Mouse (Mus musculus): ENCODE measurements at regions not wholly inside any gene's neighbourhood (a gene's known extent, or its start where the extent isn't known, plus 50 kb on each side); places are given as distances from the start of the nearest gene placed in this dataset.

DNA sequence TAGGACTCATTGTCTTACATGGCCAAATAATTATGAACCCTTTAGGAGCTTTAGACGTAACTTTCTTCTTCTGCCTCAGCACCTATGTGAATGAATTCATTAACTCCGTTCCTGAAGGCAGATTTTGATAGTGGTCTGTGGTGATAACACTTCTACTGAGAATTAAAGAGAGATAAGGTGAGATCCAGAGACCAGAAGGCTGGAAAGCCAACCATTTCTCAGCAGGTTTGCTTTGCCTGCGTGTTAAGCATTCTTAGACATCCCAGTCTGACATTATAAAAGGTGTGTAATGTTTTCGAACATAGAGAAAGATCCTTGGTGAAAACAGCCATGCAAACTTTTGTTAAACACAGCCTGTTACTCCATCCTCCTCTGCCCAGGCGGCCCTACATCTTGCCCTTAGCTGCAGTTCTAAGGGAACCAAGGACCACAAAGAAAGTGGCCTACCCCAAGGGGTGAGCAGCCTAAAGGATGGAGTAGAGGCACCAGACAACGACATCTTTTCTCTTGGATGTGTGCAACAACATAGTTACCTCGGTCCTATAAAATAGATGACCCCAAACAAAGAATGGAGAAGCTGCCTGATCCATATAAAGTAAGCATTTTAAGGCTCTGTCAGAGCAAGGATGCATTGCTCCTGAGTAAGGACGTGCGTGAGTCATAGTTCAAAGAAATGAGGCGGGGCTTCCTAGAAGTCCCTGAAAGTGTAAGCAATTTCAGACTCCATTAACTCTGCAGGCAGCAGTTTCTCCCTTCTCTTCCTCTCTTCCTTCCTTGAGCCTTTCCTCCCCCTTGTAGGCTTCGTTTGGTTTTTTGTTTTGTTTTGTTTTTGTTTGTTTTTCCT lies 55.1 kb upstream of the Xpr1 start:
- no peak for DNase-seq

DNA sequence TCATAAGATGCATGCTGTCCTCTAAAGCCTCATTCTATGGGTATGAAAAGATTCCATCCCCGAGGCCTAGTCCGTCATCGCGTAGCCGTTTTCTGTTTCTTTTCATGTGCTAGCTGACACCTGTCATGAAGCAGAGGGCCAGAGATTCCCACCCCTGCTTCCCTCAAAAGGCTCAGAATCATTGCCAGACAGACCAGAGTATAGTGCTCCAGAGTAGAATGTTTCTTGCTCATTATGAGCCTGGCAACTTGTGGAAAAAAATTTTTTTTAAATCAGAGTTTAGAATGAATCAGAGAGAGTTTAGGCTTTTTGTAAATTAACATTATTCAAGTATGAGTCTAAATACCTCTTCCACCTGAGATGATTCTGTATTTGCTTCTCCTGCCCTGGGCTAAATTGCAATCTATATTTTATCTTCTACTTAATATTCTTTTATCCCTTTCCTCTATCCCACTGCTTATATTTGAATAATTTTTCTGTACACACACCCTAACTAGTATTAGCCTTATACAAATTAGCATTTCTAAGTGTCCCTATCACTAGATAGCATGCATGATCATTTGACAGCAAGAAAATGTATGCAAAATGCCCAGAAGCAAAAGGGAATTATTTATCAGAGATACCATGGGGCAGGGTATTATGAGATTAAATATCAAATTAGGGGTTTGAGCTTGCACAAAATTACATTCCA lies 55.9 kb upstream of the Xpr1 start:
- no peak for DNase-seq

DNA sequence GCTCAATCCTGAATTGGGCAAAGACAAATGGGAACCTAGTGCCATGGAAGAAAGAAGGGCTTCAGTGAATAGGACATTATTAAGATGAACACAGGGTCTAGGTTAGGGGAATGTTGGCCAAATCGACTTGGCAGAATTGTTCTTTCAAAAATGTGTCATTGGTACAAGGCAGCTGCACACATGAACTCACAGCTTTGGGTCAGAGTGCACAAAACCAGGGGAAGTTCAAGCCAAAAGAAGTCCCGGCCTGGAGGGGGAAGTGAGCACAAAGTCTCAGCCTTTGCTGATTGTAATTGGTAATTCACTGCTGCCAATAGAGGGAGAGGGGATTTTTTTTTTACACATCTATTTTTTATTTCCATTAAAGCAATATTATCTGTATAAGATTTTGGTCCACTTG lies 57.8 kb upstream of the Xpr1 start:
- DNase-seq: no peak

DNA sequence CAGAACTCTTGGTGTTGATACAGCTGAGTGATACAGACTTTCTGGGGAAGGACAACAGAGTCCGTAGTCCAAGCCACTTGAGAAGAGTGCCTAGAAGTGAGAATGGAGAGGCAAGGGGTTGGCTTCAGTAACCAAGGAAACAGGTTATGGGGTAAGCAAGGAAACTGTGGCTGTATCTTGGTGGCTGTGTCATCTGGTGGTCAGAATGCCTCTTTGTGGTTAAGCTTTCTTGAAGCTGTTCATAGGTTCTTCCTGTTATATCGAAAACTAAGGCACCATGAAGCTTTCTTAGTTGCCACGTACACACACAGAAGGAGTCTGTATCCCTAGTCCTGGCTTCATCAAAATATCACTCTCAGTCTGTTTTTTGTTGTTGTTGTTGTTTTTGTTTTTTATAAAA lies 59.0 kb upstream of the Xpr1 start:
- DNase-seq: no peak

DNA sequence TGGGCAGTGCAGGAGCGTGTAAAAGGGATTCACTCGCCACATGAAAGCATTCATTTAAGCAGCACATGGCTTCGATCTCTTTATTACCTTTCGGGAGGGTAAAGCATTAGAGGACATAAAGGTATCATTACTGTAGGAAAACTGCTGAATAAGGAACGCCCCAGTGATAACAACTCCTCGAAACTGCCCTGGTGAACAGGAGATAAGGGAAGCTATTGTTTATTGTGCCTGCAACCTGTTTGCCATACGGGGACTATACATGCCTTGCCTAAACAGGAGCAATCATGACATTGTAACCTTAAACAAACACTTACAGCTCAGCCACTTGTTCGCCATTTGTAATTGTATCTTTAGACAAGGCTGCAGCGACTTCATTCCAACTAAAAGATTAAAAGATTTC lies 64.9 kb upstream of the Xpr1 start:
- no peak for DNase-seq

DNA sequence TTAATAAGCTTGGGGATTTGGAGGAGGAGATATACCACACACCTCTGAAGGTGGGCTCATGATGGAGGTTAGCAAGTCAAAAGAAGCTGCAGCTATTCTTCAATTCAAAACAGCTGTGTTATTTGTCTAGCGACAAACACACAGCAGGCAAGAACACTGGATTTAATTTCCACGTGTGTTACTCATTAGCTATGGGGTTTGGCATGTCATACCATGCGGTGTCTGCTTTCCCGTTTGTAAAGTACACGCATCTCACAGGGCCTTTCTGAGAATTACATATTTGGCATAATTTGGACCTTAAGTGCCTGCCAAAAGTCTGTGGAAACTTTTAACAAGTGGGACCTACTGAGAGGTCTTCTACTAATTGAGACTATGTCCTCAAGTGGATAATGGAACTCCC lies 65.5 kb upstream of the Xpr1 start:
- DNase-seq: no peak

DNA sequence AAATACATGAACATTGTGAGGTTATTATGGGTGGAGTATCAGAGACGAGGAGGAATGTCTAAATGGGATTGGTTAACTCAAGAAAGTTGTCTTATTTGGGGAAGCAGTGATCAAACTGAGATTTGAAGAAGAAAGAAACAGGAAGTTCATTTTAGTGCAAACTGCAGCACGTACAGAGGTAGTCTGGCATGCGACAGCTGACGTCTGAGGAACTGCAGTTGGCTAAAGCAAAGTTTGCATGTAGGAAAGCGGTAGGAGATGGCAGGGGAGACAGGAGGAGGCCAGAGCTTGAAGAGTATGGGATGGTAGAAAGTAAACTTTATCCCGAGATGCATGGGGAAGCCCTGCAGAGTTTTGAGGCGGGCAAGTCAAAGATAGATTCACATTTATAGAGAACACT lies 66.5 kb upstream of the Xpr1 start:
- no peak for DNase-seq

DNA sequence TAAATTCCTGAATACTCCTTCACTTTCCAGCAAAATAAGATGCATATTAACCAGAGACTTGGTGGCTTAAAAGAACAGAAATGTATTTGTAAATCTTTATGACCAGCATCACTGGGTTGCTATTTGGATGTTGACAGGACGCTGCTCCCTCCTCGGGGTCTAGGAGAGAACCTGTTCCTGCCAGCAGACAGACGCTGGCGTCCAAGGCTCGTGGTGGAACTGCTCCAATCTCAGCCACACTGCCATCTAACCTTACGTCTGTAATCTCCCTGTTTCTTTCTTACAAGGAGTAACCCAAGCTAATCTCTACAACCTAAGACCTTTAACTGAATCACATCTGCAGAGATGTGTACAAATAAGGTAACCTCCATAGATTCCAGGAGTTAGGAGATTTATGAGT lies 70.1 kb upstream of the Acbd6 start:
- no peak for DNase-seq

DNA sequence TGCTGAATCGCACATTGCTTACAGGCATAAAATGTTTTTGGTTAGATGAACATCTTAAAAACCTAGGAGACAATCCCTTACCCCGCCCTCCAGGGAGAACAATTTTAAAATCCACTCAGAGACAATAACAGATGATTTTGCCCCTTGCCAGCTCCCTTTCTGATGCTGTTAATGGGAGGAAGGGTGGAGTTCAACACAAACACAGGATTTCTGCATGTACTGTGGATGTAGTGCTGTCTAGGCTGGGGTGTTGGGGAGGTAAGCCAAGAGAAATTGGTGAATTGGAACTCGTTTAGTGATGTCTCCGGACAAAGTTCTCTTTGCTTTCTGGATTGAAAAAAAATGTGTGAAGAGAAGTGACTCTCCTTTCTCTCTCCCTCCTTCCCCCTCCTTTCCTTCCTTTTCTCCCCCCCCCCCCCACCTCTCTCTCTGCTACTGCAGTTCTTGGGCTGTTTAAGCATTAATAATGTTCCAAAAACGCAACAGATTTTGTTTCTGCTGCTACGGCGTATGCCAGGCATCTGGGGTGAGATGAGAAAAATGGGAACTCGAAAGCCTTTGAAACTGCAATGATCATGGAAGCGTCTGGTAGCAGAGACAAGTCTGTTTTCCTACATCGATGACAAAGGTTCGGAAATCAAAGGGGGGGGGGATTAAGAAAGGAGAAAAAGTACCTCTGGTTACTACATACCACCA lies 68.8 kb upstream of the Acbd6 start:
- peak in 1 of 2 experiments; percentile 48 for DNase-seq

DNA sequence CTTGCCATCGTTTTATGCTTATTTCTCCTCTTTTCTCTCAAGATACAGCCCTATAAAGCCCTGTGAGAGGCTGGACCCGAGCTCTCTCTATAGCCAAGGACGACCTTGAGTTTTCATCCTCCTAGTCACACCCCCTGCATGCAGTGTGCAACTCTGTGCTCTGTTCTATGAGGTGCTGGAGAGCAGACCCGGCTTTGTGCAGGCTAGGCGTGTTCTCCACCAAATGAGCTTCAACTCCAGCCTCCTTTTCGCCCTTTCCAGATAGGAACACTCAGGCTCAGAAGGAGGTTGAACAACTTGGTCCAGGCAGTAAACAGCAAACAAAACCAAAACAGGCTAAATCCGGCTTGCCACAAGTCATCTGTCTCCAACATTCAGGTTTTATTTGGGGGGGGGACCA lies 67.8 kb upstream of the Acbd6 start:
- DNase-seq: no peak

DNA sequence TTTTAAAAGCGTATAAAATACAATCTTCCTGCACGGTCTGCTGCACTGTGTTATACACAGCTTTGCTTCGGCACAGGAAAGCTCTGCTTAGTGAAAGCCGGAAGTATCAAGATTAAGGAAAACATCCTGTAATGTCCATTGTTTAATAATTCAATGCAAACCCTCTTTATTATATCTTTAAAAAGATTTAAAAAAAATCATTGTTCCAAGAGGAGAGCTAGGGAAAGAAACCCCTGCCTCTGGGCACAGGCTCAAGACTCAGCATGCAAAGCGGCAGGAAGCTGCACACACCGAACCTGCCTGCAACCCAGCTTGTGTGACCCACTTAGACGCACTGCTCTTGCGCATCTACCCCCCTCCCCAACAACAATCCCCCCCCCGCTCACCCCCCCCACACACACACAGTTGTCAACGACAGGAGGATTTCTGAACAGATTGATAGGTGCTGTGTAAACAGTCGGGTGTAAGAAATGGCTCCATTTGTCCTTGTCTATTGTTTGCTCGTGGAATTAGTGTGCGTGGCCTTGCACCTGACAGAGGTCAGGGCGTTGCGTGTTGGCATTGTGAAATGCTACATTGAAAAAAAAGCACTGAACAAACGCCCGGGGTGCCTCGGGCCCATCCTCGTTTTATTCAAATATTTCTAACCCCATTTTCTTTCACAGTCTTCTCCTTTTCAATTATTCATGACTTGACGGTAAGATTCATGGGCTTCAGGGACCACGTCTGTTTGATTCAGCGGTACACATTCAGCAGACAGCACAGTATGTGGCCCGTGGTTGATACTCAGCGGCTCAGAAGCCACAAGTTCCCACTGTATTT lies 66.5 kb upstream of the Acbd6 start:
- no peak for DNase-seq

DNA sequence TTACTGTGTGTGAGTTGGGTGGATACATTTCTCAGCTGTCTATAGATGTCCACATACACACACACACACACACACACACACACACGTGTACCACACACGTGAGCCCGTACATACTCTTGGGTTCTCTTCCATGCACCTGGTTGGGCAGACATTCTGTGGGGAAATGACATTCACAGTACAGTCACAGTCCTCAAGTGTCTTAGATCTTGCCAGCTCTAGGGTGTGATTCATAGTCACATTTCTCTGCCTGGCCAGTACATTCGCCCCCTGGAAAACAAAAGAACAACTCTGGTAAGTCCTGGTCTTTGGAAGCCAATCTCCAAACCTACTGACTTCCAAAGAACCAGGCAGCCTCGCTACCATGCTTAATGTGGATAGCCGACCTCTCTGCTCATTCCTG lies 64.6 kb upstream of the Acbd6 start:
- DNase-seq: no peak

DNA sequence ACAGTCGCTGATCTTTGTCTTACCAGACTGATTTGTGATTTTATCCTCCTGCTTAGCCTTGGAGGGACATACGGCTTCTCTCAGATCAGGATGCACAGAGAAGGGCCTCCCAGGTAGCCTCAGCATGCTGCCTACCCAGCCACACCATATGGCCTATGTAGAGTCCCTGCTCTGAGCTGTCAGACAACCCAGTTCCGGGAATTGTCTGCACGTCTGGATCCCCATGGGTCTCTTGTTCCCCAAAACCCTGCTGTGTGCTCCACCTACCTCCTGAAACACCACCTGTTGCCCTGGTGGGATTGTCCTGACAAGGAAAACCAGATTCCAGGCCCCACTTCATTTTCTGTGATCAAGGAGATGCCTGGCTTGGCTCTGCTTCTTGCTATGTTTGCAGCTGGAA lies 64.1 kb upstream of the Acbd6 start:
- DNase-seq: no peak

DNA sequence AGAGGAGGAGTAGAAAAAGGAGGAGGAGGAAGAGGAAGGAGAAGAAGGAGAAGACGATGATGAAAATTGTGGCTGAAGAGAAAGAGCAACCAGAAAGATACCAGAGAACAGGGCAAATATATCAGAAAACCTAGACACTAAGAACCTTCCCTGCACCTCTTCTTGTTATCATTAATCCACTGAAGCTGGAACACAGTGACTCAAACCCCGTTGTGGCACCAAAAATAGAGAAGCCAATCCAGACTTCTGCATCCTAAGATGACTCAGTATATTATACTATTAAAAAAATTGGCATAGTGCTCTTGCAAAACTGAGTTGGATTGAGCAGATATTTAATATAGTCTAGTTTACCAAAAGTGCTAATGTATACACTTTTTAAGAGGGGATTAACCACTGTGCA lies 63.6 kb upstream of the Acbd6 start:
- DNase-seq: no peak

DNA sequence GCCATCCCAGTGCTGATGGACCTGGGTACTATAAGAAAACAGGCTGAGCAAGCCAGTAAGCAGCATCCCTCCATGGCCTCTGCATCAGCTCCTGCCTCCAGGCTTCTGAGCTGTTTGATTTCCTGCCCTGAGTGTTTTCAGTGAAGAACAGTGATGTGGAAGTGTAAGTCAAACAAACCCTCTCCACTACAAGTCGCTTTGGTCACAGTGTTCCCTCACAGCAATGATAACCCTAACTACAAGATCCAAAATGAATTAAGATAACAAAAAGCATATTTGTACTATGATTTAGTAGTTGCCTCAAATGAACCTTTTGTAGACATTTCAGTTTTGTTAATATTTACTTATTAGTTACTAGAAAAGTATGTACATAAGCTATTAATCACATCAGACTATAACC lies 58.2 kb upstream of the Acbd6 start:
- no peak for DNase-seq

DNA sequence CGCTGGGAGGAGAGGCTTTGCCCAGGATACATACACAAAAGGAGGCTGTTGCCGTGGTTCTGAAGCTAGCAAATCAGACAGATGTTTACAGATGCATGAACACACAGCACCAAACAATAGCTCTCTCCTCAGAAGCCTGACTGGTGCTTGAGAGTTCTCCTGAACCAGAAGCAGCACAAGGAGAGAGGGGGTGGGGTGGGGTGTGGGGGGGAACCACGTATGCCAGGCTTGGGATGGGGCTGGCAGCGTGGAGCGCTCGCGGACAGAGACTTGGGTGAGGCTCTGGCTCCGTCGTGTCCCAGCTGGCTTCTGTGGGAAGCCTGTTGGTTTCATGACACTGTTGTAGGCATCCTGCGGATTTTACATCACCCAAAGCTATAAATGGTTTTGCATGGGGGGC lies 55.1 kb upstream of the Acbd6 start:
- DNase-seq: no peak

DNA sequence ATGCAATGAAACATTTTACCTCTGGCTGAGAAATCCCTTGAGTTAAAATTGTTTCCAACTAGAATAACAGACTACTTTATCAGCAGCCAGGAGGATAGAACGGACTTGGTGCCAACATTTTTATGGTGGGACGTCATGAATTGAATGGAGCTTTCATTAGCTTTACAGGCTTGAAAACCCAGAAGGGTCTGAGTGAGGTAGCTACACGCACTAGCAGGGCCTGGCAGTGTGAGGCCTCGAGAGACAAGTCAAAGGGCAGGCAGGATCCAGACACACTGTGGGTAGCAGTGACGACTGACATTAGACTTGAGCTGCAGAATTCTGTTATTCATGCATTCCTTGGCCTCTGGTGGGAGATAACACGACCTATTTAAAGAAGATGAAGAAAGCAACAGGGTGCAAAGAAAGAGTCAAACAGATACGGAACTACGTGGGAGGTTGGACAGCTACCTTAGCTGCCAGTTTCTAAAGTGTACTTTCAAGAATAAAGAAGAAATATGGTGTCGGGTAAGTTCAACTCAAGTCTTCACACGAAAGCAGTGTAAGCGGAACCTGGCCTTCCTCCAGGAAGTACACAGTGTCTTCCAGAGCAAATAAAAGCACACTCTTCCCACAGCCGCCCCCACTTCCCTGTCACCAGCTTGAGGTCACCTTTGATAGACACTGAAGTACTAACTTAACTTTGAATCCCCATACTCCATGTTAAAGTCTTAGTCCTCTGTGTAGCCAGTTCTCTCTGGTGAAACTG lies 53.2 kb upstream of the Acbd6 start:
- DNase-seq: peak; percentile 65 to 71

DNA sequence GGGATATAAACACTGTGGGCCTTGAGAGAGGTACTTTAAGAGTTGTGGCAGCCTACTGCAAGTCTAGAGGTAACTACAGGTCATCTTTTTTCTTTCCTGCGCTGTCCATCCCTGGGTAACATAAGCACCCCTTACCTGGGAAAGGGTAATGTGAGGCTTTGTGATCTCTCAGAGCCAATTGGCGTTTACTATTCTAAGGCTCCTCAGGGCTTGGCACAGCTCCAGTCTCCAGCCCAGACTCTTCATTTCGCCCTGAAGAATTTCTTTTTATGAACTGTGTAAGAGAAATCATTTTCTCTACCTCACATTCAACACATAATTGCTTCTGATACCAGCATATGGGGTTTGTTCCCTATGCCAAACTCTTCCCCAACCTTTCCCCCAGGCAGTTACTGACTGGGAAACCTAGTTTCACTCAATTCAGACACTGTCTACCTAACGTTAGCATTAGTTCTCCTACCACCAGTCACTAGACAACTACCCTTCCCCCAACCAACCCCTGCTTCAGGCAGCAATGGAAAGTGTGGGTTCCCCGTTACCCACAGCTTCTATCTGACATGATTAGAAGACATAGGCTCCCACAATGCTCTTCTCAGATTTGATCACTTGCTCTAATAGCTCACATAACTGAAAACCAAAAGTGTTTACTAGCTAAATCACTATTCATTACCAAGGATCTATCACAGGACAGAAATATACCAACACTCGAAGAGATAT lies 52.4 kb upstream of the Acbd6 start:
- DNase-seq: no peak

All from heart, adult 18-20 months (tissue).